Mouse (Mus musculus) ovary, postnatal 10 days (tissue): ENCODE results near the gene Slc12a1.

Experiments used
- DNase-seq: peaks from one replicate; pipeline ENCODE4 v3.0.0; 2022; ENCODE audit warnings: low spot score

The Slc12a1 gene

DNA sequence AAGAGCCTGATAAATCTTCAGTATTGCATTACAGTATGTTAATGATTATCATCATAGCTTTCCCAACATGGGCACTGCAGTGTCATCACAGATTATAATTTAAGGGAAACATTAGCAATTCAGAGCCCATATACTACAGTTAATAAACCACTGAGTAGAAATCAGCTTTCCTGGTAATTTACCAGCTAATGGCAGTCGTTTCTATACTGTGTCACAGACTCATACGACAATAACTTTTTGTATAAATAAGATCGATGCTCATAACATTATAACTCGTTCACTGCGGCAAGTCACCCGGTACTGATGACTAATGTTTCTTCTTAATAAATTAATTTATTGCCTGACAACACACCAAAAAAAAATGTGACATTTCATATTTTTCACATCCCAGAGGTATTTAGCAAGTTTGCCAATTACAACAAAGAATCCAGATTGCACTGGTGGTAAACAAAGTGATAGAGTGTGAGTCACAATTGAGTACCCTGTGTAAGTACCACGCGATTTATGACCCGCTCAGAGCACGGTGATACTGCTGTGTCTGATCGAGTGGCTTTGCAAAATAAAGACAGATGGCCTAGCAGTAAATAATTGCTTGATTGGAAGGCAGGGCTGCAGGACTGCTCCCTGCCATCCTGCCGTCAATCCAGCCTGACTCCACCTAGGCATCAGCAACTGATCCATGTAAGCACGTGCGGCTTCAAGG, 56.7 kb downstream of the Slc12a1 start:
- DNase-seq = no peak

- DNase-seq = no peak
Observed at GRCm38 (mm10) chr2:125211831-125212510, 59.7 kb downstream of the Slc12a1 start.

- DNase-seq = peak; percentile 52
Observed at GRCm38 (mm10) chr2:125214592-125214991, 62.3 kb downstream of the Slc12a1 start.

GRCm38 (mm10) chr2:125217286-125217685, 65.0 kb downstream of the Slc12a1 start:
- DNase-seq = no peak

DNA sequence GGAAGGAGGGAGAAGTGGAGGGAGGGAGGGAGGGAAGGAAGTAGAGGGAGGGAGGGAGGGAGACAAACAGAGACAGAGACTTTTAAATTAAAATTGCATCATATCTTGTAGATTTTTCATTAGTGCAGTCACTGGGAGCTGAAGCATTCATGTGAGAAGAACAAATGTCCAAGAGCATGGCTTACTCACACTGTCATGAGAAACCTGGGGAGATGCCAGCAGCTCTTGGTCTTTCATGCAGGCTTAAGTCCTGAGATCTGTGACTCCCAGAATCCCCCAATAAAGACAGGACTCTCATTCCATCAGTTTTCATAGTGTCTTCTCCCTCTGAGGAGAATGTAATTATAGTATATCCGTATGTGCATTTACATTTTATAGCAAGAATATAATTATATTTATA, 66.3 kb downstream of the Slc12a1 start:
- no peak for DNase-seq

DNA sequence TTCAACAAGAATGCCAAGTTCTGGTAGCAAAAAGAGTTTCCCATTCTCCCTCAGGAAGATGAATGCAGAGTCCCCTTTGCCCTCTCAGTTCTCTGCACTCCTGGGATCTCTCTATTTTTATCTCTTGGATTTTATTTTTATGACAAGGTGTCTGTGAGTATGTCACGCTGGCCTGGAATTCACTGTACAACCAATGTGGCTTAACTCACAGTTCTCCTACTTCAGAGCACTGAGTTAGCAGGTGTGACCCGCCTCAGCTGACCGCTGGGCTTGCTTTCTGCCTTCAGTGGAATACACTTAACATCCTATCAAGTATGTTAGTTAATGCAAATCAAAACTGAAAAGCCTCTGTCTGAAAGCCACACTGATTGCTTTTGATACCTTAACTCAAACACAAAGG, 67.0 kb downstream of the Slc12a1 start:
- DNase-seq = no peak

DNA sequence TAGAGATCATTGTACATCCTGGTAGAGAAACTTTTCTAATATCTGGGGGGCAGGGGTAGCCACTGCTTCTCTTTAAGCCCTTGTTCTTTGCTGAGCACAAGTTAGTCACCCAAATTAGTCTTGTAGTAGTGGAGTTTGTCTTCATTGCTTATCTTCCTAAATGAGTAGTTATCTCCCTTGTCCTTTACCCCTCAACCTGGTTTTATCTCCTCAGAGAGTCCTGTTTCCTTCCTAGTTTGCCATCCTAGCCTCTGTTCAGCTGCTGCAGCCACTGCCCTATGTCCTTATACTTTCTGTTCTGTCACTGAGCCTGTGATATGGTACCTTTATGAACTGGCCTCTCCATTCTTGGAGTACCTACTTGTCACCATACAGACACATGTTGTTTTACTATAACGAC, 69.4 kb downstream of the Slc12a1 start:
- no peak for DNase-seq

DNA sequence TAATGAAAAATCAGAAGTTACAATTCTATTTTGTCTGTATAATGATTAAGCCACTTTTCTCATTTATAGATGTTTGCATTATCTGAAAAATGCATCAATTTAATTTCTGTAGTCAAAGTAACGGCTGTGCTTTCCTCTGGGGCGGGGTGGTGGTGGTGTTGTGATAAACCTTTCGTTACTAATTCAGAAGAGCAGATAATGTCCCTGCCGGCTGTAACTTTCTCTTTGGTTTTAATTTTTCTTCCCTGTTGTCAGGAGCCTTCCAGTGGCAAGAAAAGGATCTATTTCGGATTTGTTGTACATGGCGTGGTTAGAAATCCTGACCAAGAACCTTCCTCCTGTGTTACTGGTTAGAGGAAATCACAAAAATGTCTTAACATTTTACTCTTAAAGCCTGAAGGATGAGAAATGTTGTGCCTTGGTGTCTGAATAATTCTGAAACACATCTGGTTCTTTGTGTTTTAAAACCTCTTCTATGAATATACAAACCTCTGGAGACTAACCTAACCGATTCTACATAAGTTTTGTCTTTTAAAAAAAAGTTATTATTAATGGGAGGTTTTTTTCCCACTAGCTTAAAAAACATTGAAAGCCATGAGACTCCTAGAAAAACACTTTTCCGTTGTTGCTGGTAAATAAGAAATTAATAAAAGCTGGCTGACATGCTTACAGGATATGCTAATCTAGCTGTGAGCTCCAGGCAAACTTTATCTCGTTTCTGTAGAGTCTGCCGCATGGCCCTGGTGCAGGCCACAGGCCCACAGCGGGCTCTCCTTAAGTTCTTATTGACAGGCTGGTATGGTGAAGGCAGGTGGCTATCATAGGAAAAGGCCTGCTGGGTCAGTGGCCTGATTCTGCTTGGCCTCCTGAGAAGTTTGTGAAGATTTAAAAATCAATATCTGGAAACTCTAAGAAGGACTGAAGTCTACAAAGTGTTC, 76.4 kb downstream of the Slc12a1 start:
- DNase-seq = no peak

- no peak for DNase-seq
Observed at GRCm38 (mm10) chr2:125232183-125232582, 79.9 kb downstream of the Slc12a1 start.

DNA sequence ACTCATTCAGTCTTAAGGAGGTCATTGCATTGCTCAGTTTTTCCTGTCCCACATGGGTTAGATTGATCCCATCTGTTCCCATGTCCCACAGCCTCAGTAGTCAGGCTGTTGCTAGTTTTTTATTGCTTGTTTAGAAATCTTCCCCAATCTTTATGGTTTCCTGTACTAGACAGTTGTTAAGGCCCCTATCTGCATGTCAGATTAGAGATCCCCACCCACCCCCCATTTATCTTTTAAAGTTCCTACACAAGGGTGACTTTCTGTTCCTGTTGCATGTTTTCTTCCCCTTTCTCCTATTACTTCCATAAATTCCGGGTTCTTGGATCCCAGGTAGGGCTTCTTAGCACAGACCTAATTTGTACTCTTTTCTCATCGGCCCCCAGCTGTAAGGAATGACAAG, 81.2 kb downstream of the Slc12a1 start:
- no peak for DNase-seq

DNA sequence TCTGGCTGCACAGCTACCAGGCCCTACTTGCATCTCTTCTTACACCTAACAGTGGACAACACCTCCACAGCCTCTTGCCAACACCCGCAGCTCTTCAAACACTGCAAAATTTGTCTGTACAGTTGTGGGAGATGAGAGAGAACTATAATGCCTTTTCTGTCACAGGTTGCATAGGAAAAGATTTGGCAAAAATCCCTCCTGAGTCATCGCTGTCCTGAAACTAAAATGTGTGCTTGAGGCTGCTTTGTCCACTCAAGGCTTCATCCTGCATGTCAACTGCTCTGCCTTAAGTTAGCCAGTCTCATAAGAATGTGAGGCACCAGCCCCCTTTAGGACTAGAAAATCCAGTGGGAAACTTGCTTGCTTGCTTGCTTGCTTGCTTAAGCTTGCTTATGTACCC, 81.7 kb downstream of the Slc12a1 start:
- no peak for DNase-seq

- no peak for DNase-seq
Observed at GRCm38 (mm10) chr2:125245545-125246285, 93.4 kb downstream of the Slc12a1 start.

DNA sequence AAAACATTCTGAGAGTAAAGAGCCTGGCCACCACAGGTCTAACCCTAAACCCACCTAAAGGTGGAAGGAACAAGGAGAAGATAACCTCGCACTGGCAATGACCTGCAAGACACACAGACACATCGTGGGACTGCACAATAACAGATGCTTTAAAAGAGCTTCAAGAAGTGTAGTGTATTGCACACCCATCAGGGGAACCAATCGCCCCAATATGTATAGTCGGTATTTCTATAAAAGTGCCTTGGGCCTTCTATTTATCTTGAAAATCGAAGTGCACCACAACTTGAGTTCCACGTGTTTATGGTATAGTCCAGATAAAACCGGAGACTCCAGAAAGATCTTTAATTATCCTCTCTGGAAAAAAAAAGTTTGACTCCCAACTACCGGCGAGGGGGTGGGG, 94.4 kb downstream of the Slc12a1 start:
- no peak for DNase-seq

GRCm38 (mm10) chr2:125247108-125247961, 95.0 kb downstream of the Slc12a1 start, which contains the start of gene Dut:
TSS of gene Dut (plus strand) at chr2:125247190.
- peak; percentile 71 for DNase-seq

DNA sequence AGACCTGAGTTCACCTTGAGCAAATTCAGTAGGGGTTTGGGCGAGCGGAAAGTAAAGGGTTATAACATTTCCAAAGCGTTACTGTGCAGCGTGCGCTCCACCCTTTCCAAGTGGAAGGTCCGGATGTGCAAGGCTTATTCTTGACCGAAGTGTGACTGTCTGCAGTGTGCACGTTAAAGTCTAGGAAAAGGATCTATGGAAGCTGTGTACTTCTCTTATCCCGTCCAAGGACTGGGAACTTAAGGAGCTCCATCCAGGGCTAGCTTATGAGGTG, 95.6 kb downstream of the Slc12a1 start:
- no peak for DNase-seq

DNA sequence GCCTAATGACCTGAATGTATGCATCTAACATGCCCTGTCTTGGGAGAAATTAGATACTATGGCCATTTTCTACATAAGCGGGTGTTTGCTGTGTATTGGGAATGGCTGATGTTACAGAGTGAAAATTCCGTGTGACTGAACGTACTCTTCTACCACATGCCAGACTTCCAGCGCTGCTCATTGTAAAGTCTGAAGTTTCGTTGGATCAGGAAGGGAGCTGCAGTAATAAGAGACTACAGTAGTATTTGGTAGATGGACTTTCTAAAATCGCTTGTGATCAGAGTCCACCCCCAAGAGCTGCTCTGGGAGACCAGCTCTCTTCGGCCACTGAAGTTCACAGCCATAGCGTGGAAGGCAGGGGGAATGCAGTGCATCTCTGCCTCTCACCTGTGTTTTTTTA, 96.0 kb downstream of the Slc12a1 start:
- DNase-seq = no peak

DNA sequence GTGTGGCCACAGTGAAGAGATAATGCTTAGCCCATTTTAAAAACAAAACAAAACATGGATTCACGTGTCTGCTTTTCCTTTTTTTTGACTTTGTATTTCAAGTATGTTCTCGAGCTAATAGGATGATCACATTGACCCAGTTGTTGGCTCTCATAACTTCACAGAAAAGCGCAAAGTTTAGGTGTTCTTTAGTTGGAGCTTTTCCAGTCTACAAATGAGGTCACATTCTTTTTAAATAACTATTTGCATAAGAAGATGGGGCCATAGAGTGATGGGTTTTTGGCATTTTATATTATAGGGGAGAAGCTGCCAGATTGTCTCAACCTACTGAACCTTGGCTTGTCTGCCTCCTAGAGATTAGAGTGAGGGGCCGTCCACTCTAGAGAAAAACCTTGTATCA, 97.0 kb downstream of the Slc12a1 start:
- no peak for DNase-seq

DNA sequence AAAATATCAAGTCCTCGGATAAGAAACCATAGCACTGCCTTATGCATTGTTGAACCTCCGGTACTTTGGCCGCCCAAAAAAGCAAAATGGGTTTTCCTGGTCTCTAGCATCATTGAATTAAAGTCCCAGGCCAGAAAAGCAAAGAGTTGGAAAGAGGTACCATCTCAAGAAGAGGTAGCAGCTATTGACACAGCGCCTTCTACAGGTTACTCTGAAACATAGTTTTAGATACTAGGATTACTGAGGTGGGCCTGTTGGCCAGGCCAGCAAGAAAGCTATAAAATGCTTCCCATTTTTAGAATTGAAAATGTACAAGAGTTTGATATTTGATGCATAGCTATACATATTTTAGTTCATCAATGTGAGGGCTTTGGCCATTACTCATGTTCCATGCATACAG, 97.6 kb downstream of the Slc12a1 start:
- no peak for DNase-seq

GRCm38 (mm10) chr2:125251781-125252180, 99.5 kb downstream of the Slc12a1 start:
- no peak for DNase-seq

DNA sequence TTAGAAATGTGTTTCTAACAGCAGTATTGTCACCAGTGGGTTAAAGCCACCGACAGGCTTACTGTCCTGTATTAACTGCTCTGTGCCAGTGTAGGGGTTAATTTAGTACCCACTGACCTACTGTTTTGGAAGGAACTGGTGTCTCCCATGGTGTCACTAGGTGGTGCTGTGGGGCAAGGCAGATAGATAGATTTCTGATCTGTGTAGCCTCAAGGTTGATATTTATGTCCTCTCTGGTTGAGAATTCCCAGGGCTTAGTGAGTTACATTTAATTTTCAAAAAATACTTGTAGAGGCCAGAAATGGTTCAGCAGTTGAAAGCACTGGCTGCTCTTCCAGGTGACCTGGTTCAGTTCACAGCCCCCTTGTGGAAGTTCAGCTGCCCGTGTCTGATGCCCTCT, 100.0 kb downstream of the Slc12a1 start:
- no peak for DNase-seq

DNA sequence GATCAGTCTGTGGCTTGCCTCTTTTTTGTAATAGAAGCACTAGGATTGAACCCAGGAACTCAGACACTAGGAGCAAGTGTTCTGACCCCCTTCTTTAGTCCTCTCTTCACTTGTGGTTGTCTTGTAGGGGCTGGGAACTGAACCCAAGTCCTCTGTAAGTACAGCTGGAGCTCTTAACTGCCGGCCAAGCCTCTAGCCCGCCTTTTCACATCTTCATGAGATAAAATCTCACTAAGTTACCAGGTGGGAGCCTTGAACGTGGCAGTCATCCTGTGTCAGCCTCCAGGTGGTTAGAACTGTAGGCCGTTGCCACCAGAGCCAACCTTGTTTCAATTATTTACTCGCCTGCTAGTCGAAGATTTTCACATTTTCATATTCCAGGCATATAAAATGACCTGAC, 101.4 kb downstream of the Slc12a1 start:
- DNase-seq = no peak
